Comparison of ENCODE assay signal across 11 mouse cellular contexts in genomic region chr14:52003981-52004495, GRCm38 (mm10). TPM values are rescaled to one million over a fixed set of nuclear protein-coding genes. Genes with fewer than 3 reads are reported as not detected.
DNase-seq lines count a peak whose midpoint lies in the region; ATAC-seq and TF ChIP-seq lines count a peak whose summit lies in the region.
"Had no signal": no experiment of that assay in that cellular context is flagged by ENCODE, and none has a peak within 500 bp of the region (broad histone marks: within the 10 kb centered on the region; RNA-seq: fewer than 3 reads in every experiment).

No protein-coding gene starts in this region.

- no peak for TF ChIP-seq CTCF in testis, adult 2 months (IDR thresholded peaks at IDR 0.05; ENCODE audit: control insufficient read depth, insufficient read depth, insufficient replicate concordance, low read depth, low read length)
- no peak for TF ChIP-seq CTCF in hindbrain, postnatal 0 days (IDR thresholded peaks at IDR 0.05; ENCODE audit: low read depth)

- H3K9ac ChIP-seq in embryonic facial prominence, embryonic 11.5 days (replicated peaks; ENCODE audit: low read length), result no peak overlapping the region
- 0 out of 2 replicates have a peak overlapping the region, but pooled peaks have one; percentile 4 for H3K9ac ChIP-seq in hindbrain, postnatal 0 days (replicated peaks; ENCODE audit: low read length)
- H3K9ac ChIP-seq in heart, embryonic 12.5 days, result no peak overlapping the region
- H3K9ac ChIP-seq: stomach, embryonic 15.5 days had no signal

- no peaks in the 10 kb centered on the region for H3K27me3 ChIP-seq in testis, adult 2 months (ENCODE audit: control insufficient read depth, insufficient read depth, low read length)
- H3K27me3 ChIP-seq in embryonic facial prominence, embryonic 11.5 days (ENCODE audit: control insufficient read depth, insufficient read depth, low read length), result no peaks in the 10 kb centered on the region
- H3K27me3 ChIP-seq in hindbrain, postnatal 0 days (ENCODE audit: insufficient read depth, low read length), result no peaks in the 10 kb centered on the region
- H3K27me3 ChIP-seq in heart, embryonic 12.5 days (replicated peaks), result no peaks in the 10 kb centered on the region
- H3K27me3 ChIP-seq: stomach, embryonic 15.5 days had no signal

- no peak overlapping the region; the same call in 1 of the 2 replicates for H3K4me2 ChIP-seq in embryonic facial prominence, embryonic 11.5 days (ENCODE audit: low read depth, low read length)
- peak overlapping the region; percentile 38 for H3K4me2 ChIP-seq in hindbrain, postnatal 0 days (ENCODE audit: low read depth, low read length)
- H3K4me2 ChIP-seq in heart, embryonic 12.5 days, result no peak overlapping the region
- H3K4me2 ChIP-seq: stomach, embryonic 15.5 days had no signal

- H3K36me3 ChIP-seq in testis, adult 2 months (ENCODE audit: control insufficient read depth, insufficient read depth, low read length), result no peaks in the 10 kb centered on the region
- H3K36me3 ChIP-seq in embryonic facial prominence, embryonic 11.5 days (replicated peaks; ENCODE audit: control insufficient read depth, insufficient read depth, low read depth, low read length), result peaks cover 31% of the 10 kb centered on the region
- H3K36me3 ChIP-seq in hindbrain, postnatal 0 days (ENCODE audit: insufficient read depth, low read length), result peaks cover 51% of the 10 kb centered on the region
- H3K36me3 ChIP-seq in heart, embryonic 12.5 days, result peaks cover 87% of the 10 kb centered on the region

- whole genome bisulfite sequencing in embryonic facial prominence, embryonic 11.5 days, result 35% methylated on average over 16 of the region's 16 CpGs
- WGBS in hindbrain, postnatal 0 days, result 3% methylated on average over 16 of the region's 16 CpGs
- 45% methylated on average over 16 of the region's 16 CpGs for WGBS in heart, embryonic 12.5 days

- peaks cover 39% of the 10 kb centered on the region for H3K4me1 ChIP-seq in testis, adult 2 months (ENCODE audit: control insufficient read depth, insufficient read depth, low read length)
- no peaks in the 10 kb centered on the region for H3K4me1 ChIP-seq in embryonic facial prominence, embryonic 11.5 days (ENCODE audit: control insufficient read depth, insufficient read depth, low read length)
- H3K4me1 ChIP-seq in hindbrain, postnatal 0 days (ENCODE audit: insufficient read depth, low read length), result peaks cover 11% of the 10 kb centered on the region
- H3K4me1 ChIP-seq in heart, embryonic 12.5 days (replicated peaks), result peaks cover 46% of the 10 kb centered on the region

- TF ChIP-seq POLR2A in testis, adult 2 months (IDR thresholded peaks at IDR 0.05; ENCODE audit: control insufficient read depth, low read depth, low read length), result no peak

- H3K4me3 ChIP-seq in testis, adult 2 months (ENCODE audit: control insufficient read depth, low read depth, low read length), result peak overlapping the region; percentile 69
- no peak overlapping the region for H3K4me3 ChIP-seq in embryonic facial prominence, embryonic 11.5 days (ENCODE audit: low read depth, low read length)
- H3K4me3 ChIP-seq in hindbrain, postnatal 0 days (ENCODE audit: low read length), result no peak overlapping the region
- no peak overlapping the region for H3K4me3 ChIP-seq in heart, embryonic 12.5 days
- H3K4me3 ChIP-seq: stomach, embryonic 15.5 days had no signal

- 0 out of 2 replicates have a peak overlapping the region, but pooled peaks have one; percentile 16 for H3K27ac ChIP-seq in testis, adult 2 months (ENCODE audit: control insufficient read depth, insufficient read depth, low read depth, low read length)
- H3K27ac ChIP-seq in embryonic facial prominence, embryonic 11.5 days (replicated peaks; ENCODE audit: low read depth, low read length), result no peak overlapping the region
- H3K27ac ChIP-seq in hindbrain, postnatal 0 days, result peak overlapping the region; percentile 81
- no peak overlapping the region for H3K27ac ChIP-seq in heart, embryonic 12.5 days (ENCODE audit: poor library complexity, severe bottlenecking)
- H3K27ac ChIP-seq: stomach, embryonic 15.5 days had no signal

- no peaks in the 10 kb centered on the region for H3K9me3 ChIP-seq in embryonic facial prominence, embryonic 11.5 days (replicated peaks; ENCODE audit: control insufficient read depth, low read length)
- H3K9me3 ChIP-seq in hindbrain, postnatal 0 days (ENCODE audit: low read length), result no peaks in the 10 kb centered on the region
- H3K9me3 ChIP-seq in heart, embryonic 12.5 days (replicated peaks), result no peaks in the 10 kb centered on the region
- H3K9me3 ChIP-seq: stomach, embryonic 15.5 days had no signal

- peak; percentile 30 for ATAC-seq in embryonic facial prominence, embryonic 11.5 days (replicated peaks; ENCODE audit: insufficient number of reproducible peaks, low FRiP score, low TSS enrichment, low read depth)
- ATAC-seq in hindbrain, postnatal 0 days, result peak; percentile 88
- ATAC-seq in megakaryocyte progenitor cell, adult 5-6 weeks (replicated peaks; ENCODE audit: poor library complexity), result peak; percentile 45
- ATAC-seq in heart, embryonic 12.5 days (ENCODE audit: insufficient number of reproducible peaks, low FRiP score), result no peak

- DNase-seq in testis, postnatal 14 days (ENCODE audit: low spot score), result no peak
- DNase-seq in embryonic facial prominence, embryonic 11.5 days (ENCODE audit: low spot score), result peak; percentile 72
- peak; percentile 95 for DNase-seq in hindbrain, postnatal 0 days (ENCODE audit: low spot score)
- peak; percentile 62 for DNase-seq in right cerebral cortex, postnatal 4 days
- DNase-seq in spleen, postnatal 4 days (ENCODE audit: low spot score in 2 of 2), result no peak

RNA-seq across cellular contexts. Expression of gene Tmem253, which starts 11.4 kb away (rescaled TPM):
- polyA plus RNA-seq in testis, adult 2 months (2012; rRNA removed), result 2.0 and 2.1 TPM in 2 replicates
- 0.35 and 1.5 TPM in 2 replicates for polyA plus RNA-seq in embryonic facial prominence, embryonic 11.5 days (2014; fragmentation: Nextera tagmentation; extraction: Ambion mirVana)
- not detected in 2 replicates for total RNA-seq in hindbrain, postnatal 0 days (2014; rRNA removed)
- 0.51 and 0.53 TPM in 2 replicates for polyA plus RNA-seq in hindbrain, postnatal 0 days (2015; fragmentation: Nextera tagmentation; extraction: Ambion mirVana)
- total RNA-seq in megakaryocyte progenitor cell, adult 5-6 weeks (2015), result 0.30 TPM in 1 of 2 replicates, not detected in the other
- not detected in 2 replicates for total RNA-seq in megakaryocyte progenitor cell, adult 5-6 weeks (2017)
- polyA plus RNA-seq in heart, embryonic 12.5 days (2016; fragmentation: Nextera tagmentation; extraction: Ambion mirVana), result 0.50 and 0.80 TPM in 2 replicates

RNA-seq across cellular contexts. Expression of gene Zfp219, which starts 16.5 kb away (rescaled TPM):
- polyA plus RNA-seq in testis, adult 2 months (2012; rRNA removed), result 161 and 174 TPM in 2 replicates
- polyA plus RNA-seq in embryonic facial prominence, embryonic 11.5 days (2014; fragmentation: Nextera tagmentation; extraction: Ambion mirVana), result 54.7 and 63.2 TPM in 2 replicates
- 91.7 and 98.7 TPM in 2 replicates for total RNA-seq in hindbrain, postnatal 0 days (2014; rRNA removed)
- 25.8 and 31.0 TPM in 2 replicates for polyA plus RNA-seq in hindbrain, postnatal 0 days (2015; fragmentation: Nextera tagmentation; extraction: Ambion mirVana)
- 6.5 and 8.5 TPM in 2 replicates for total RNA-seq in megakaryocyte progenitor cell, adult 5-6 weeks (2015)
- 8.2 and 15.1 TPM in 2 replicates for total RNA-seq in megakaryocyte progenitor cell, adult 5-6 weeks (2017)
- polyA plus RNA-seq in heart, embryonic 12.5 days (2016; fragmentation: Nextera tagmentation; extraction: Ambion mirVana), result 21.5 and 23.6 TPM in 2 replicates

RNA-seq across cellular contexts. Expression of gene Arhgef40, which starts 19.5 kb away (rescaled TPM):
- 5.6 and 6.6 TPM in 2 replicates for polyA plus RNA-seq in testis, adult 2 months (2012; rRNA removed)
- 82.6 and 91.9 TPM in 2 replicates for polyA plus RNA-seq in embryonic facial prominence, embryonic 11.5 days (2014; fragmentation: Nextera tagmentation; extraction: Ambion mirVana)
- 113 and 124 TPM in 2 replicates for total RNA-seq in hindbrain, postnatal 0 days (2014; rRNA removed)
- polyA plus RNA-seq in hindbrain, postnatal 0 days (2015; fragmentation: Nextera tagmentation; extraction: Ambion mirVana), result 56.4 and 61.8 TPM in 2 replicates
- 3.0 and 9.1 TPM in 2 replicates for total RNA-seq in megakaryocyte progenitor cell, adult 5-6 weeks (2015)
- 5.0 and 15.2 TPM in 2 replicates for total RNA-seq in megakaryocyte progenitor cell, adult 5-6 weeks (2017)
- 104 and 111 TPM in 2 replicates for polyA plus RNA-seq in heart, embryonic 12.5 days (2016; fragmentation: Nextera tagmentation; extraction: Ambion mirVana)

RNA-seq across cellular contexts. Expression of gene Olfr221, which starts 38.2 kb away (rescaled TPM):
- 0.45 and 0.53 TPM in 2 replicates for polyA plus RNA-seq in testis, adult 2 months (2012; rRNA removed)
- not detected in 2 replicates for polyA plus RNA-seq in embryonic facial prominence, embryonic 11.5 days (2014; fragmentation: Nextera tagmentation; extraction: Ambion mirVana)
- not detected in 2 replicates for total RNA-seq in hindbrain, postnatal 0 days (2014; rRNA removed)
- polyA plus RNA-seq in hindbrain, postnatal 0 days (2015; fragmentation: Nextera tagmentation; extraction: Ambion mirVana), result not detected in 2 replicates
- total RNA-seq in megakaryocyte progenitor cell, adult 5-6 weeks (2015), result not detected in 2 replicates
- total RNA-seq in megakaryocyte progenitor cell, adult 5-6 weeks (2017), result not detected in 2 replicates
- not detected in 2 replicates for polyA plus RNA-seq in heart, embryonic 12.5 days (2016; fragmentation: Nextera tagmentation; extraction: Ambion mirVana)
- total RNA-seq: adrenal gland, postnatal 36 days had no signal
- polyA plus RNA-seq: large intestine, adult 2 months; stomach, embryonic 15.5 days had no signal

Comparison
In these comparisons a context has a peak if more than half of its experiments do, and no peak if none do; other contexts are left out.
1. H3K27ac ChIP-seq: peak in testis, adult 2 months (single experiment) and hindbrain, postnatal 0 days (single experiment); none in embryonic facial prominence, embryonic 11.5 days (single experiment) and heart, embryonic 12.5 days (single experiment).
2. DNase-seq: peak in embryonic facial prominence, embryonic 11.5 days (single experiment), hindbrain, postnatal 0 days (single experiment) and right cerebral cortex, postnatal 4 days (single experiment); none in testis, postnatal 14 days (single experiment) and spleen, postnatal 4 days (0 of 2).